Mouse (Mus musculus) brain, embryonic 14.5 days (tissue): ENCODE data around the gene Olfr924.

Experiments used
- CTCF ChIP-seq: fragments of 200-500 bp; IDR thresholded peaks from 2 replicates; pipeline ENCODE4 v1.5.1; 2012; ENCODE audit warnings: inconsistent platforms, mild to moderate bottlenecking, moderate library complexity, borderline replicate concordance; ENCODE audit not compliant: insufficient read depth, insufficient read length; ENCODE audit errors: extremely low read depth
- POLR2A ChIP-seq: fragments of 200-500 bp; IDR thresholded peaks from 2 replicates; pipeline ENCODE4 v1.6.1; 2012; ENCODE audit warnings: mild to moderate bottlenecking, inconsistent platforms, borderline replicate concordance; ENCODE audit not compliant: poor library complexity, insufficient read depth, insufficient read length, severe bottlenecking; ENCODE audit errors: extremely low read depth

GRCm38 (mm10) chr9:38815458-38815986 lies 28.7 kb upstream of the Olfr924 start:
- TF ChIP-seq POLR2A = no peak
- TF ChIP-seq CTCF = no peak
